Mouse (Mus musculus): Measurements from ENCODE around the gene Nxph4.

Gene Nxph4

DNA sequence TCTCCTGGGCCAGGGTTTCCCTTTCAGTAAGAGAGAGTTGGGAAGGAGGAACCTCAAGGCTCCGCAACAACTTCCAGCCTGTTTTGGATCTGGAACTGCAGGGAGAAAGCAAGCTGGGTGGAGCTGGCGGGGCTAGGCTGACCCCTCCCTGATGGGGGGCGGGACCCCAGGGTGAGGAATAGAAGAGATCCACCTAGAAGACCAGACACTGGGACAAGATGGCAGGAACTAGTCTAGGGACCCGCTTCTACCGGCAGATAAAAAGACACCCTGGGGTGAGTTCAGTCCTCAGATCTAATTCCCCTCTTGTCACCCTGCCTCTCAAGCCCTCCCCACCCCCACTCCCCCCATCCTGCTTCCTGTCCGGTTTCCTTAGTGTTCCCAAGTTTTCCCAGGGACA, 19.6 kb downstream of the Nxph4 start, which contains the start of gene Ndufa4l2:
TSS of gene Ndufa4l2 (plus strand) at position 204 of the 400 bp plus-strand sequence.
- DNase-seq, result no peak

DNA sequence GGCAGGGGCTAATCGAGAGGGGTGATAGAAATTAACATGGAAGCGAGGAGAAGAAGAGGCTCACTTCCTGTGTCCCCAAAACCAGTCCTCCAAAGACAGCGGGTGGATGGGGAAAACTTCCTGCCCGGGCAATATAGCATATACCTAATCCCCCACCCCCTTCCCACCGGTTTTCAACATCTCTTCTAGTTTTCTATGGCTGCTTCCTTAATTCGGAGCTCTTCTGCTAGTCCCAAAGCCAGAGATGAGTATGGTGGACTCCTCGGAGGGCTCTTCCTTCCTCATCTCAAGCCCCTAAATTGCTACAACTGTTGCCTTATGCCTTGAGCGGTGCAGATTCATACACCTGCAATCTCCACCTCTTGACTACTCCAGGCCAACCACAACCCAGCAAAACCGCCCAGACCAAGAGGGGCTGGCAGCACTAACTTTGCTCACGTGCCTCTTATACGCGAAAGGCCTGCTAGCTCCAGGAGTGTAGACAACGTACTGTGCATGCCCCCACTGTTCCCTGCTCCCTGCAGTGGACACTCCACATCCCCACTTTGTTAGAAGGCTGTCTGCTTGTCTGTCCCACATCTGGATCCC, 20.2 kb downstream of the Nxph4 start:
- DNase-seq, result no peak

DNA sequence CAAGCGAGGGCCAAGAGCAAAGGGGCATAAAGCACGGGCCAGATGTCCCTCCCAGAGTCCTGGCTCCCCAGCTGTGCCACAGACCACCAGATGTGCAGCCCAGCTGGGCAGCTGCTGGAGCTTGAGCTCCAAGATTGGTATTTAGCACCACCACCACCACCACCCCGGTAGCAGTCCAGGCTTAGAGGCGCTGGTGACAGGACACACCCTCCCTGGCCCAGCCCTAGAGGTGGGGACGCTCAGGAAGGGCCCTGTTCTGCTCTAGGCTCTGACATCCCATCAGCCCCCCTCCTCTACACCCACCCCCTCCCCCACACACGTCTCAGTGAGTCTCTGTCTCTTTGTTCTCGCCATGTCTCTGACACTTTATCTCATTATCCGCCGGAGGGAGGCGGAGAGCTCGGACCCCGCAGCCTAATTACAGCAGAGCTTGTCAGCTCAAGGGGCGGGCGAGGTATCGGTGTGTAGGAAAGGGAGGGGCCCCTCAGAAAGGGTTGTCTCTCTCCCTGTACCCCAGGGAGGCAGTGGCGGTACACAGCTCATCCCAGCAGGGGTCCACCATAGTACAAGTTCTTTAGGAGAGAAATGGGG, 20.8 kb downstream of the Nxph4 start:
- DNase-seq, result no peak

DNA sequence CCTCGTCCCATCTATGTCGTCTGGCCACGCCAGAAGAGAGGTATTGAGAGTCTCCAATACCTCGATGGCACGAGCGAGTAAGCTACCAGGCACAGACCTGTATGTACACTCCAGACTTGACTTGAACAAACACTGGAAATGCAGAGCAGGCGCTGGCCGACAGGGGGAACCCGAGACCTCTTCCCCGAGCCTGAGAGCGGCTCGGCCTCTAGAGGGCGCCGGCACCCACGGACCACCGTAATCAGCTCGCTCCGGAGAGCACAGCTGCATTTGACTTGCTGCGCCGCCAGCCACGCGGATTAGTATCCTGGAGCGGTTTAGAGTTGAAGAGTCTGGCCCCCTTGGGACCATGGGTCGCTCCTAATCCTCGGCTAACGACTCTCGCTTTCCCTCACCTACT, 21.5 kb downstream of the Nxph4 start:
- peak; percentile 90 for DNase-seq

DNA sequence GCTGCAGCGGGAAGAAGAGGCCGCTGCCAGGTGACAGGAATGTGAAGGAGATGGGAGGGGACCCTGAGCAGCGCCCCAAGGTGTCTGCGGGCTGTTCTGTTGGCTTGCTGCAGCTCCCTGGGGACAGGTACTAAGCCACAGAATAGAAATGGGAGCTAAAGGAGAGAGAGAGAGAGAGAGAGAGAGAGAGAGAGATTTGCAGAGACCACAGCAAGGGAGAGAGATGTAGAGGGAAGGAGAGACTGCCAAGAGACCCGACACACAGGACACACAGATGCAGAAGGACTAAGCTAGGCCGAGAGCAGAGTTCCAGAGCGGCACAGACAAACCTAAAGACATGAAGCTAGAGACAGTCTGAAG, 22.1 kb downstream of the Nxph4 start:
- DNase-seq, result no peak

DNA sequence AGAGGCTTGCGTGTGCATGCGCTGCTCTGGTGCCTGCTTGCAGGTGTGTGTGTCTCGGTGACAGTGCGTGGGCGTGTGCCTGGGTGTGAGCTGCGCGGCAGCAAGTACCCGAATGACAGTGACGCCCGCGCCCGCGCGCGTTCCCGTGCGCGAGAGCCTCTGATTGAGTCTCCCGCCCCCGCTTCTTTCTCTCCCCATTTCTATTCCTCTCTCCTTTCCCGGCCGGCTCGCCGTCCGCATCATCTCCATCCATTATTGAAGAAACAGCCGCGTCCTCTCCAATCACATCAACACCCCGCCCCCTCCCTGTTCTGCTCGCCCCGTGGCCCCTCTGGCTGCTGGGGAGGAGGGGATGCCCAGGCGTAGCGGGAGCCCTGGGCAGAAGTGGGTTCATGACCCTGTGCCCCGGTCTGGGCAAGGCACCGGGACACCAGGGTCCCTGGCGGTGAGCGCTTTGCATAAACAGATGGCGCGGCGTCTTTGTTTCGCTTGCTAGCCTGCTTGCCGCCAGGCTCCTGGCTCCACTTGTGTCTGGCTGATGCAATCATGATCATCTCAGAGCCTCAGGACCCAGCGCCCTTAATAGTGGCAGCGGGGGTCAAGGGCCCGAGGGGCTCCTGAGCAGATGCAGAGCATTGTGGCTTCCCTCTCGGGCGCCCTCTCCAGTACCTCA, 22.6 kb downstream of the Nxph4 start:
- DNase-seq, result no peak

DNA sequence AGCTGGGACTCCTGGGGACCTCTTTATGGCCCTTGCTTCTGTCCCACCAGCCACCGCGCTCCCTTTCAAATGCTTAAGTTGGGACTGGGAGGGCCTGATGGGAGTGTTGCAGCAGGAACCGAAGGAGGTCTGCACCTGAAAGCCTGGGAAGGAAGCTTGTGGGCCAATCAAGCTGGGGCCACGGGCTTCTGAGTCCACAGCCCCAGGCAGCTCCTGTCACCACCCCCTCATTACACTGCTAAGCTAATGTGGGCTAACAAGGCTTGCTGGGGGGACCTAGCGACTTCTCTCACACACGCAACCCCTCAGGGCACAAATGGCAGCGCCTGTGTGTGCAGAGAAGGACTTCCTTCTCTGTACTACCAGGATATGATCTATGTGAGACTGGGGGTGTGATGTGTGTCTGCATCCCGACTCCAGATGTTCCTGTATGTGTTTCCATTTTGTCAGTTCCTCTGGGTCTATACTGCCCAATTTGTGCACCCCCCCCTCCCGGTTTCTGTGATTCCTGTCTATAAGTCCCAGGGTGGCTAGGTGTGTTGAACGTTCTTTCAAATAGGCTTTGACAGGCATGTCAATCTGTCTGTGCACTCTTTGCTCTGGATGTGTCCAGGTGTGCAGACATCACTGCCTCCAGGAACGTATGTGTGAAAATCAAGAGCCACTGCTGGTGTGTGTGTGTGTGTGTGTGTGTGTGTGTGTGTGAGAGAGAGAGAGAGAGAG, 23.3 kb downstream of the Nxph4 start:
- no peak for DNase-seq

DNA sequence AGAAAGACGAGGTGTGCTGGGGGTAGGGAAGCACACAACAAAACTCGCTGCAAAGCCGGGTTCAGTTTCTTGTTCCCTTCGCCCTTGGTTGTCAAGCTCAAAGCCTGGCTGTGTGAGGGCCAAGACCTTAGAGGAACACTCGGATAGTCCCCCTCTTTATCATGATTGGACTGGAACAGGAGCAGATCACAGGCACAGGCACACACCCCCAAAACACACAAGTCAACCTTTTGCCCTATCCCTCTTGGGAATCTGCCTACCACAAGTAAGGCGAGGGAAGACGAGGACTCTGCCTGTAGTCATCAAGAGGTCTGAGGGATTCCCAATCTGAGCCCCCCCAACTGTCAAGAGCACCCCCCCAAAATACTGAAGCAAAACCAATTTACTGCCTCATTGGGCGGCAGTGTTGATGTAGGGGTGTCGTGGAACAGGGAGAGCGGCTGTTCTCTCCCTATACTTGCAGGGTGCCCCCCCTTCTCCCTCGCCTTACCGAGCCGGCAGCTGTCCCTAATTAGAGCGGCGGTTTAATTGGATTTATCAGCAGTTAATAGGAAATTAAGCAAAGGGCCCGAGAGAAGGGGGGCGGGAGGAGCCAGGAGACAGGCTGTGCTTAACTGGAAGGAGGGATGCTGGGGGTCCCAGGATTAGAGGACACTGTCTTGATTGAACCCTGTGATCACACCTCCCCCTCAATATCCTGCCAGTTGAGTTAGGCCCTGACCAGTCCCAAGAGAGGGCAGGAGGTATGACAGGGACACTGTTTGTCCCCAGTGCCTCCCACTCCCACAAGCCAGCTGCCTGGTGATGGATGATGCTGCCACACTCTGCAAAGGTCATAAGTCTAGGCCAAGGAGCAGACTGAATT, 24.3 kb downstream of the Nxph4 start:
- no peak for DNase-seq

DNA sequence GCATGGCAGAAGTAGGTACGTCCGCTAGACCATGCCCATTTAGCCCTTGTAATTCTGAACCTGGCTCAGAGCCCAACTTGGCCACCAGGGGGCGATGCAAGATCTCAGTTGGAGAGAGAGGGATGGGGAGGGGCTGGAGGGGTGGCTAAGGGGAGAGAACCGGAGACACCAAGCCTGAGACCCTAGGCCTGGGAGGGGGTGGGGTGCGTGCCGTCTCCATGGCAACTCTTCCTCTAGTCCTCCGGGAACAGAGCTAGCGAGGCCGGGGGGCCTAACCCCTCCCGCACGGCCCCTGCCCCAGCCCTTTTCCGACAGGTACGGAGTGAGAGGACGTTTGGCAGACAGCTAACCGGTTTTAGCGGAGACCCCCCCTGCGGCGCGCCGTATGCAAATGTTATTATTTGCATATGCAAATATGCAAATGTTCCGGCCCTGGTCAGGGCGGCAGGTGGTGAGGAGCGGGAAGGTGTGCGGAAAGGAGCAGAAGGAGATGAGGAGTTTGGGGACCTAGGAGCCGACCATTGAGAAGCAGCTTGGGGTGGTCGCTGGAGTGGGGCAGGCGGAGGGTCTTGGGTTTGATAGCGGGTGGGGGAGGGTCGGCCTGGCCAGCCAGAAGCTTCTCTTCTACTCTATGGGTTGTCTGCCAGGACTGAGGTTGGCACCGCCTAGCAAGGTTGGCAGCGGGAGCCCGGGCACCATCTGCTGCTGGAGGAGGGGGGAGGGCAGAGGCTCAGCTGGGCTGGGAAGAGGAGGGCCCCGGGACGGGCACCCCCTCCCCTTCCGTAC, 25.1 kb downstream of the Nxph4 start:
- peak; percentile 77 for DNase-seq

DNA sequence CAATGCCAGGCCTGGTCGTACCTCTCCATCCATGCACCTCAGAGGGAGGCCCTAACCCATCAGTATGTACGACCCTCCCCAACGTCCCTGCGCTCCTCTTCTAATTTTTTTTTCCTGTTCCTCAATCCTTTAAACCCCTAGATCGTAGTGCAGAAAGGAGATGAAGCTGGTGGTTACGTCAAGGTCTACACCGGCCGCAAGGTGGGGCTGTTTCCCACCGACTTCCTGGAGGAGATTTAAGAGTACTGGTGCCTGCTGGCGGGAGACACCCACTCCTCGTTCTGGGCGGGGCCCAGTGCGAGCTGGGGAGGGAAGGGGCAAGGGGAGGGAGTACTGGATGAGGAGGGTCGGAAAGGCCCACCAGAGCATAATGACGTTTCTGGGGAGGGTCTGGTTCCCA, 26.1 kb downstream of the Nxph4 start:
- peak; percentile 64 for DNase-seq

DNA sequence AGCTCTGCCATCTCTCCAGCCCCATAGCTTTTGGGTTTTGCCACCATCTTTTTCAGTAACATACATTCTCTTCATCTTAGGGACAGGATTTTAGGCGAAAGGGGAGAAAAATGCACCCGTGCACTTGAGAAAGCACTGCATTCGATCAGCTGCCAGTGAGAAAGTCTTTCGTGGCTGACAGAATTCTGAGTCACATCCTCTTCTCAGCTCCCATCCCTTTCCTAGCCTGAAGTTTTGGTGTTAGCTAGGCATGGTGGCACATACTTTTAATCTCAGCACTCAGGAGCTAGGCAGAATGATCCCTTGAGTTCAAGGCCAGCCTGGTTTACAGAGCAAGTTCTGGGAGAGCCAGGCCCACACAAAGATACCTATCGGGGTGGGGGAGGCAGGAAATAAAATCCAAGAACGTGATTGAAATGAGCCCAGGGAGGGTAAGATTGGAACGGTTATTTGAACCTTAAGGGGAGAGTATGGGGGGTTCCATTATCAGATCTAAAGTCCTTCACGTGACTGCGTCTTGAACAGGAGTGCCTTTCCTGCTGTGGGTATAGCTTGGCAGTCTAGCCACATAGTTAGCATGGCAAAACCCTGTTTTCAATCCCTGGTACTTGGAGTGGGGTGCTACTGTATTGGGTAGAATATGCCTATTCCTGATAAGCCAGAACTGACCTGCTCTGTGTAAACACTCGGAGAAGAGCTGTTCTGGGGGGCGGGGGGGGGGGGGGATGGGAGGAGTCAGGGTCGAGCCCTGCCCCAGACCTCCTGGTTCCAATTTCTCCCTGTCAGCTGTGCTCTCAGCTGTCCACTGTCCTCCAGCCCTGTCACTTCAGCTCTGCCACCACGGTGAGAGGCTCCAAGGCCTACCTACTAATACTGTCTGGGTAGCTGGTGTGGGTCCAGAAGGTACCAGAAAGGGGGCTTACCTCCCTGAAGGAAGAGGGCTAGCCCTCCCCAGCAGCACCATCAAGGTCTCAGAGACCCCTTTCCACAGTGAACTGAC, 33.2 kb downstream of the Nxph4 start, which contains the start of gene Stac3:
TSS of gene Stac3 (plus strand) at position 793 of the 1,000 bp plus-strand sequence.
- DNase-seq, result no peak

DNA sequence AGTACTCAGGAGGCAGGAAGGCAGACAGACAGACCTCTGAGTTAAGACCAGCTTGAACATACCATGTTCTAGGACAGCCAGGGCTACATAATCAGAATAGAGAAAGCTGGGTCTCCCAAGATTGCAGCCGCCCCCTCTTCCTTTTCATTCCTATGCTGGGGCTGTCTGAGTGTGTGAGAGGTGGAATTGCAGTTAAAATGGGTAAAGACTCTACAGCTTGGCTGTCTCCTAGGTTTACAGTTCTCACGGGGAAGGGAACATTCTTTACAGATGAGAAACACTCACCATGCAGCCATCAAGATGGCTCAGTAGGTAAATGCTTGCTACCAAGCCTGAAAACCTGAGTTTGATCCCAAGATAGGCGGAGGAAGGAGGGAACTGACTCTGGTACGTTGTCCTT, 34.3 kb downstream of the Nxph4 start:
- DNase-seq, result no peak

DNA sequence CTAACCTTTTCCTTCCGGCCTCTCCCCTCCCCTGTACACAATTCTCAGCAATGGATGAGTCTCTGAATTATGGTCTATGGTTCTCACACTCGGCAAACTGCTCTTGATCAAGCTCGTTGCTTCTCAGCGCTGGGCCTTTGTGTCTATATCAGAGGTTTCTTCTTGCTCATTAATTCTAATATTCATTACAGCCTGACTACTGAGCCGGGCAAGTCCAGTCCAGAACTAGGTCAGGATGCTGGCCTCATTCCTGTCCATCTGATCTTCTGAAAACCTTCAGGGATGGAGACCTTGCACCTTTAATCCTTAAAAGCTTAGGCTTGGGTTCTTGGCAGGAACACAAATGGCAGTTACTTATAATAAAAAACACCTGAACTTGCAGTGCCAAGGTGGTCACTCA, 34.8 kb downstream of the Nxph4 start:
- no peak for DNase-seq

DNA sequence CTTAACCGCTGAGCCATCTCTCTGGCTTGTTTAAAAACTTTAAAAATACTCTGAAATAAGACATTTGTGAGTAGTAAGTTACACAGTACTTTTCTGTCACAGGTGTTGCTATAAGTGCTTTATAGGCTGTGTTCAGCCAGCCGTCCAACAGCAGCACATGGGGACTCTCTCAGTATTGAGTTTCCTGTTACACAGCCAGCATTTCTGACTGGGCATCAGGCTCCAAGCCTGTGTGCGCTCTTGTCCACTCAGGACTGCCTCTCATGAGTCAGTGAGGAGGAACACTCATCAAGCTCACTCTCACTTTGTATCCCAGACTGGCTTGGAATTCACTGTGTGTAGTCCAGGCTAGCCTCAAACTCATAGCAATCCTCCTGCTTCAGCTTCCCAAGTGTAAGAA, 38.2 kb downstream of the Nxph4 start:
- DNase-seq, result no peak

DNA sequence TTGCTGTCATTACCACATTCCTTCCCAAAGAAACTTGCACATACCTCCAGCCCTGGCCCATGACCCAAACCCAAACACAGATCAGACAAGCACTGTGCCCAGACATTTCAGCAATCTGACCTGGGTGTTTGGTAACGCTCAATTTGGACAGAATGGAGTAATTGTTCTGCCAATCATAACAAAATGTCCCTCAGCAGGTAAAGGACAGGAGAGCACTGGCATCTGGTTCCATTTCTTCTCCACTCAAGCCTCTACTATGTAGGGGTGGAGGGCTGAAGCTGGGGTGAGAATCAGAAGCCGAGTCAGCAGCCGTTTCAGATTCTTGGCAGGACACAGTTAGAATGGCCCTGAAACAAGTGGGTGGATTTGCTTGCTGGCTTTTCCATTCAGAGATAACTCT, 42.2 kb downstream of the Nxph4 start:
- DNase-seq, result no peak

DNA sequence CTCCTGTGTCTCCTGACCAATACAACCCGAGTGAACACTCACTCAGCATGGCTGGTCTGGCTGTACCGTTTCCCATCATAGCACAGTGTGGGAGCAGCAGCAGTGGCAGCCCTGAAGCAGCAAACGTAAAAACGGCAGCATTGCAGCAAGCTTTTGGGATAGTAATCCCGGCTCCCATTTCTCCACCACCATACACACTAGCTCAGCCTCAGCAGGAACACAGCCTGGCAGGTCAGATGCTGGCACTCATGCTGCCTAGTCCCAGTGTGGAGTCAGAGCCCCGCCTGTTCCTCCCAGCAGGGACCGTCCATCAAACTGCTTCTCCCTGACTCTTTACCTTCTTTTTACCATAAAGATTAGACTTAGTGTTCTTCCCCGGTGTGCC, 43.2 kb downstream of the Nxph4 start:
- DNase-seq, result no peak

DNA sequence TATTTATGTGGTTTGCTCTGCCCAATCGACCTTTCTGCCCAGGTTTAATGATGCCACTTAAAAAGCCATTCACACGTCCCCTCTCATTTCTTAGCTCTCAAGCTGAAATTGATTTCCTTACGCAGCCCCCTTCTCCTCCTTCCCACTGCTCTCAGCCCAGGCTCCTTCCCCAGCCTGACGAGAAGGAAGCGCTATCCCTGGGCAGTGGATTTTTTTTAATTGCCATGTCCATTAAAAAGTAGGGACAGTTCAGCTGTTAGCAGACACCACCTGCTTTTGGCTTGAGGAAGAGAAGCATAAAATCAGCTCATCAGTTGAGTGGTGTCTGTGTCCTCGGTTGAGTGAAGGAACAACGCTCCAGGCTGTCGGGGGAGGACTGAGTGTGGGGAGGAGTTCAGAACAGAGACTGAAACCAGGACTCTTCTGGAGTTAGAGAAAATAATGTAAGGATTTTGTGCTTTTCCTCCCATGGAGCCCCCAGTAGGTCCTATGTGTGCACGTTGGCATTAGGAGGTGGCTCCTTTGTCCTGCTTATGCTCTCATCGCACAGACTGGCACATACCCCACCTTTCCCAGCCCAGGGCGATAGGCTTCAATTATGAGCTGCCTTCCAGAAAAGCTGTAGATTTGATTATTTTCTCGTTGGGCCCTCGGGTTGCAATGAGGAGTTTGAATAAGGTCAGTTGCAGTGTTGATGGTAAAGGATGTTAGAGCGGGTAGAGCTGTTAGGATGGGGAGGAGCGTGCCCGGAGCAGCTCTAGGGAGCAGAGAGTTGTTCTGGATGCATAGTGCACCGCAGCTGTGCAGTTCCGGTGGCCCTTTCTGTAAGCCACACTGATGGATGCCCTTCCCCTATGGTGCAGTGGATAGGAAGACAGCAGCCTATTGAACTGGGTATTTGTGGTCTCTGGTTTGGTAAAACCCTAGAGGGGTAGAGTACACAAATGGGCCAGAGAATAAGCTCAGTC, 43.9 kb downstream of the Nxph4 start:
- no peak for DNase-seq

DNA sequence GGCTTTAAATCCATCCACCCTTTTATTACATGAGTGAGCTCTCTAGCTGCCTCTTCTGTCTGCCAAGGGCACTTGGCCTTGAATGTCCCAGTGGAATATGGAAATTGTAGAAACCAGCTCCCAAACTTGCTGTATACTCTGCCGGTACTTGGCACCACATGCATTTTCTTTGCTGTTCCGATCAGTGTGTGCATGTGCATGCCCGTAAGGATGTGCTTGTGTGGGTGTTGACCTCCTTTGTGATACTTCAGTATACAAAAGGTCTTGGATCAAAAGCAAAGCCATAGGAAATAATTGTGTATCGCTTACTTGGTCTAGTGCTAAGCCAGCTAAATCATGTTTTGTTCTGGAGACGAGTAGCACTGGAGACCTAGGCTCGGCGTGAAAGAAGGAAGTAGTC, 45.5 kb downstream of the Nxph4 start:
- no peak for DNase-seq

DNA sequence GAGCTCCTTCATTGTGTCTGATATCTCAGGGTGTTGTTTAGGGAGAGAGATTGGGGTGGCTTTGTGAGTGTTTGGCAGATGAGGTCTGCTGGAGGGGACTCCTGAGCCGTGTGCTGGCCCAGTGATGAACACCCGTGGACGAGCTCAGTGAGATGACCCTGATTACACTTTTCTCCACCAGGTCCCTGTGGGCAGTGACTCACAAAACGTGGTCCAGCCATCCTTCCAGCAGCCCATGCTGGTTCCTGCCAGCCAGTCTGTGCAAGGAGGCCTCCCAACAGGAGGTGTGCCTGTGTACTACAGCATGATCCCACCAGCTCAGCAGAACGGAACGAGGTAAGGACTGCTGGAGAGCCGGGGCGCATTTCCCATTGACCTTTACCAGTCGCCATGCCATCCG, 49.1 kb downstream of the Nxph4 start:
- no peak for DNase-seq
